Mouse (Mus musculus) heart, adult 11 months (tissue): ENCODE measurements at regions not wholly inside any gene's neighbourhood (a gene's known extent, or its start where the extent isn't known, plus 50 kb on each side); places are given as distances from the start of the nearest gene placed in this dataset.

Experiments
- DNase-seq: peaks from one replicate; pipeline ENCODE4 v3.0.0; 2022

DNA sequence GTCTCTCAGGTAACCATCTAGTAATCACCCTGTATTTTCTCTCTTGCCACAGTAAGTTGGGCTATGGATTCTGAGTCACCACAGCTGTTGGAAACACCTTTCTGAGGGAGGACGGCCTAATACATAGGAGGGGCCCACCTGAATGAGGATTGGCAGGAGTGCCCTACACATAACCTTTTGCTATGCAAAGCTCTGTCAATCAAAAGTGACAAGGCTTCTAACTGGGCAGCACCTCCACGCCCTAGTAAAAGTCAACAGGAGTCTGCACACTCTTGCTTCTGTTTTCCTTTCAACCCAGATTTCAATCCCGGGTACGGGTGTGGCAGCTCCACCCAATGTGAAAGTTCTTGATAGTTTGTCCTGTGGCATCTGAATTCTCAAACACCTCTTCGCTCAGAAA, 694.8 kb downstream of the Adgrl2 start:
- DNase-seq: no peak

DNA sequence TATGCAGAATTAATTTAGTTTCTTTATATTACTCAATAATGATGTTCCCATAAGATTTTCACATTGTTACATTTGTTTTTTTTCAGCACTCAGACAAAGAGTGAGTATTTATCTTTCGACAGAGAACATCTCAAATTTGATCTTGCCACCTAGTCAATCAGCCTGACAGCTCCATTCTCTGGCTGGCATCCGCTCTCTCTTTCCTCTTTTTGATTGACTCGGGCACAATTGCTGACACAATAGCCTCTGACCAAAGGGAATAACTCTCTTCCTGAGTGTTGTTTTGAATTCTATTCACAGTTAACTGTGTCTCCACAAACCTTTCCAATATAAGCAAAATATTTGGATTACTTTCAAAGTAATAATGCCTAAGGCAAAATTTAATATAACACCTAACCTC, 711.4 kb downstream of the Adgrl2 start:
- DNase-seq: no peak

DNA sequence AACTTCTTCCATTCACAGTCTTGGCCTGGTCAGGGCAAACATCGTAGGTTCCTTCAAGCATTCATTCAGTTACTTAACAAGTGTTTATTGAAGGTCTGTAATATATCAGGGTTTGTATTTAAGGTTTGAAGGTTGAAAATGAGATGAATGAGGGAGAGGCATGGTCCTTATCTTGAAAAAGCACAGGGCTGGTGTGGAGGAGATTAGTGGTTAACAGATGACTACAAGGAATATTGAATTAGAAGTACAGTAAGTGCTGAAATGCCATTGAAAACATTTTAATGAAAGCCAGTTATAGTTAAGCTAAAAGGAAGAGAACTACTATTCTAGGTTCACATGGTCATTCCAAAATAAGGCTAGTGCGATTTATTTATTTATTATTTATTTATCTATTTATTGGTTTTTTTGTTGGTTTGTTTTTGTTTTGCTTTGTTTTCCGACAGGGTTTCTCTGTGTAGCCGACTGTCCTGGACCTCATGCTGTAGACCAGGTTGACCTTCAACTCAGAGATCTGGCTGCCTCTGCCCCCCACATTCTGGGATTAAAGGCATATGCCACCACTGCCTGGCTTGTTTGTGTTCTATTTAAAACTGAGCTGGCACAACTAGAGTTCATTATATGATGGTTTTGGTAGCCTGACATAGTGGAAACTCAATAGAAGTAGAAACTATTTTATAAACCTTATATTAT, 718.1 kb downstream of the Adgrl2 start:
- no peak for DNase-seq

DNA sequence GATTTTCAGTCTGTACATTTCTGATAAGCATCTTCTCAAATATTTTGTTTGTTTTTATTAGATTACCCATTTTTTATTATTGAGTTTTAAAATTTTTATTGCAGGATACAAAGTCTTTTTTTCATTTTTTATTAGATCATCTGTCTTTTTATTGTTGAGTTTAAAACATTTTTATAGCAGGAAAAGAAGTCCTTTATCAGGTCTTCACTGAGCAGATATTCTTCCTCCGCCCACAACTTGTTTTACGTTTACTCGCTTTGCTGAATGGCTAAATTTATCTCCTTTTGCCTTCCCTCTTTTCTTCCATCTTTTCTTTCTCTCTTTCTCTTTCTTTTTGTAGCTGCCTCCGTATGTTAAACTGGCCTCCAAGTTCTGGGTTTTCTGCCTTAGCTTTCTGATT, 721.5 kb downstream of the Adgrl2 start:
- no peak for DNase-seq

DNA sequence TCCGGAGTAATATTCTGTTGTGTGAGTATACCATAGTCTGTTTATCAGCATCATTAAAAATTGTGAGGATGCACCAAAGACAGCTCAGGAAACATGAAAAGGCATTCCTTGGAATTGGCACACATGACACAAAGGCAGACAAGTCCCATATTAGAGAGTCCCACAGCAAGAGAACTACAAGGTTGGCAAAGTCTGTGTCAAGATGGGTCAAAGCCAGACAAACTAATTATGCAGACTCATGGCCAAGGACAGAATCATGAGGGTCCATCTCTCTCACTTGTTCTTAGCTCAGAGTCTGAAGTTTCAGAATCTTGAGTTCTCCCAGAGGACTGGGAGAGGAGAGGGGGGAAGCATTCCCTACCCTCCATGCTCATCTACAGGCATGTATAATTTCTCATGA, 731.1 kb downstream of the Adgrl2 start:
- no peak for DNase-seq

DNA sequence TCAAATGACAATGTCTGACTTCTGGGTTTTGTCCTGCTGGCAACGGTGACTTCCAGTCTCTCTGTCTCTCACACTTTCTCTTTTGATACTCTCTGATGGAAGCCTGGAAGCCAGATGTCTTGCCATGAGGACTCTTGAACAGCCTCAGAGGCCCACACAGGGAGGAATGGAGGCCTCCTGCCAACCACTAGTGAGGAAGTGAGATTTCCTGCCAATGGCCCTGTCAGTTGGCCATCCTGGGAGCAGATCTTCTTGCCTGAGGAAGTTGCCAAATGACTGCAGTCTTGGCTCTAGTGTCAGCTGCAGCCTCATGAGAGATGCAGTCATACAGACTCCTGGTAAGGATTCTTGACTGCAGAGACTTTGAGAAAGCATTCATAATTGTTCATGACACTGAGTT, 741.7 kb downstream of the Adgrl2 start:
- peak; percentile 99 for DNase-seq

DNA sequence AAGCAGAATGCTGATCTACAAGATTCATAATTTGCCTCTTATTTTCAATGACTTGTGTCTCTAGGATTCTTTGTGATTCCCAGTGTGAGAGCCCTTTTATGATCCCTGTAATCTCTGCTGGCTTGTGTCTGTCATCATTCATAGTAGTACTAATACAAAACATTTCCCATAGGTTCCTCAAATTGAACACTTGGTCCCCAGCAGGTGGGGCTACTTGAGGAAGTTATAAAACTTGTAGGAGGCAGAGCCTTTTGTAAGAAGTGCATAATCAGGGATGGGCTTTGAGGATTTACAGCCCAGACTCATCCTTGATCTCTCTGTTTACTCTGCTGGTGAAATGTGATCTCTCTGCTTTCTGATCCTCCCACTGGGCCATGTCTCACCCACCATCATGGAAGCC, 743.6 kb downstream of the Adgrl2 start:
- DNase-seq: no peak

DNA sequence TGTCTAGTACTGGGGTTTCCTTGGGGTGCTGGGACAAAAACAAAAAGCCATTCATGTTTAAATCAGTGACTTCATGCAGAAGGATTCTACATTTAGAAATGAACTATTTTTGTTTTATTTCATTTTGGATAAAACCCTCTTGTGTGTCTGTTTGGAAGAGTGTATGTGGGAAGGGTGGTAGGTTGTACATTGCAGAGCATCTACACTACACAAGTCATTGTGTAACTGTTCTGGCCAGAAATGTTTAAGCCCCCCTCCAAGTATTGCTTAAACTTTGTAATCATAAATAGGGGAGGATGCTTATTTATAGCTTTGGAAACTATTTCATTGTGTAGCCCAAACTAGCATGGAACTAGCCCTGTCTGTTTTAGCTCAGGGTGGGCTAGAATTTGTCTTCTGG, 752.3 kb downstream of the Adgrl2 start:
- DNase-seq: no peak

DNA sequence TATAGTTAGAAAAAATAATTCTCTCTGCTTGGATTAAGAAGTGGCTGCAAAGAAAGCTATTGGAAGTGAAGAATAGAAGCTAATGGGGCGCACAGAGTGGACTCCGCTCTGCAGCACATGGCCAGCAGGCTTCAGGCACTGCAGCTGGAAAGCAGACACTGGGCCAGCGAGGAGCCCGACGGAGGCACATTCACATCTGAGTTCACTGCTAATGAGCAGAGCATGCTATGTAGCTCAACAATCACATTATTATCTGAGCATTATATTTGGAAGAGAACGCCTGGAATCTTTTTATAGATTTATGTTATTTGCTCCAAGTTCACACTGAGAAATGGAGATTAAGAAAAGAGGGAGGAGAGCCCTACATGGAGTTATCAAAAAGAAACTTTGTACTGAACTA, 752.8 kb downstream of the Adgrl2 start:
- DNase-seq: no peak

DNA sequence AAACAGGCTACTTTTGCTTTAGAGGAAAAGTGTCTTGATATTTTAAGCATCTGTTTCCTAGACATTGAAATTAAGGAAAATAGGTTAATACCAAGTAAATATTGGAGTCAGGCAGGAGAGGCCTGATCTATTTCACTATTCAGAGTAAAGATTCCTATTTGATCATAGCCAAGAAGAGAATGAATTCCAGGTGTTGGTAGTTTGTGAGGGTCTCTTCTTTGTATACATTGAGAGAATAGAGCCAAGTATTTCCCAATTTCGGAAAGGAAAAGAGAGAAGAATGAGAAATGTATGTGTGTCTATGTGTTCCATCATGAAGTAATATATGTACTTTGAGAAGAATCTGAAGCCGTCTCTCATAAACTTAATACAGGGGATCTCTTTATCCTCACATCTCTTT, 756.7 kb downstream of the Adgrl2 start:
- no peak for DNase-seq

DNA sequence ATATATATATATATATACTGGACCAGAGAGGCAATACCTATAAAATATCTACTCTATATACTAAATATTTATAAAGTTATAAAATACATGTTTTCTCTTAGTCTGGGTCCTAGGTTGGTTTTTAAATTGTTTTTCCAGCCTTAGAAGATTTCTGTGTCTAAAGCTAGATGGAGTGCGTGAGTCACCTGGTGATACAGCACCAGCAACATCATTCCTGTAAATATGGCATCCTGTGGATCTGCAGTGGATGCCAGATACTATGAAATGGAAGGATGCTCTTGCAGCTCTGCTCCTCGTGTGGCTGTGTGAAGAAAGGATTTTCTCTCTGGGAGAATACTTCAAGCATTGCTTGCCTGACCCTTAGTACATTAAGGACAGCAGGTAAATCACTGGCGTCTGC, 761.2 kb downstream of the Adgrl2 start:
- no peak for DNase-seq

DNA sequence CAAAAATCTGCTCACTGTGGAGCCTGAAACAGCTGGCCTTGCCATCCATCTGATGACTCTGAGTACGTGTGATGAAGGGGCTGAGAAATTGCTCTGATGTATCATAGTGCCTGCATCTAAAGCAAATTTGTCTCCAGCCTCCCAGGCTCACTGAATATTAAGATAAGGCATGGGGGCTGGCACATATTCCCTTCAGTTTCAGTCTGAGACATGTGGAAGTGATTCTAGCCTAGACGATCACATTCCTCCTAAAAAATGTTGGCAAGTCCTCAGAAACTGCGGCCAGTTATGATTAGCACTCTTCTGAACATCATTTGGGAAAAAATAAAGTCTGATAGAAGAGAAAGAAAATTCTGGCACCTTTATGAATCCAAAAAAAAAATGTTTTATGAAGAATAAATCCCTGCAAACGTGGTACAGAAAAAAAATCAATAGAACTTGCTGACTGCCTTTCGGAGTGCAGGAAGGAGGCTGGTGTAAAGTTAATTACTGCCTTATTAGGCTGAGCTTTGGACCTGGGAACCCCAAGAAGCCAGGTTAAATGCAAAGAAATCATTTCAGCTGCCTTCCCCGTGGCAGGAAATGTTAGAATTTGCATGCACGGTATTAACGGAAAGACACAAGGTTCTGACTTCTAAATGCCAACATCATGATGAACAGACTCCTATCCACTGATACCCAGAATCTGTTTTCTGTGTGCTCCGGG, 762.2 kb downstream of the Adgrl2 start:
- DNase-seq: no peak

DNA sequence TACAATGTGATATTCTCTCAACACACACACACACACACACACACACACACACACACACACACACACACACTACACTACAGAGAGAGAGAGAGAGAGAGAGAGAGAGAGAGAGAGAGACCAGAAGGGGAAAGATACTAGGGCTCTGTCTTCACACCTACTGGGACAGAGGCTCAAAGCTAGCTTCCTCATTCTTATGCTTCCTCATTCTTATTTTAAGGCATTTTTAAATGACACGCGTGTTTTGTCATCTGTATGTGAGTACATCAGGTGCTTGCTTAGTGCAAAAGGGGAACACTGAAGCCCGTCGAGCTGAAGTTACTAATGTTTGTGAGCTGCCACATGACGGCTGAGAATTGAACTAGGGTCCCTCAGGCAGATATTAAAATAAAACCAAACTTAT, 769.5 kb downstream of the Adgrl2 start:
- DNase-seq: no peak

DNA sequence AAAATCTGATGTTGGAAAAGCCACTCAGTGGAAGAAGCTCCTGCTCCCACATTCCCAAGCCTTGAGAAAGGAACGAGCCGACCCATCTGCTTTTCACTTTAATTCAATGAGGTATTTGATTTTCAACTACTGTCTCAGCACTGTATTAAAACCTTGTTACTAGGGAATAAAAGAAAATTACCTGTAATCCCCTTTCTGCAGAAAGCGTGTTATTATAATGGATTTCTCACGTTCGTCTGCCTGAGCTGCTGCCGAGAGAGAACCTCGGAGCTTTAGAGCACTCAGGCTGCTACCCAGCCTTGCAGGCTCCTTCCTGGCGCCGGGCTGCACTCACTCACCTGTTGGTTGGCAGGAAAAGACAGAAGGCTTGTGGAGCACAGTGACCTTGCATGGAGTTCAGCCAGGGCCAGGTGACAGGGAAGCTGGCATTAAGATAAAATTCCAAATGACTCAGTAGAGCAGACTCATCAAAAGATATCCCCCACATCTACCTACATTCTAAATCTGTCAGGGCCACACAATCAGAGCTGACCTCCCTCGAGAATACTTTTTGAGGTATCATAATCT, 770.2 kb downstream of the Adgrl2 start:
- DNase-seq: no peak

DNA sequence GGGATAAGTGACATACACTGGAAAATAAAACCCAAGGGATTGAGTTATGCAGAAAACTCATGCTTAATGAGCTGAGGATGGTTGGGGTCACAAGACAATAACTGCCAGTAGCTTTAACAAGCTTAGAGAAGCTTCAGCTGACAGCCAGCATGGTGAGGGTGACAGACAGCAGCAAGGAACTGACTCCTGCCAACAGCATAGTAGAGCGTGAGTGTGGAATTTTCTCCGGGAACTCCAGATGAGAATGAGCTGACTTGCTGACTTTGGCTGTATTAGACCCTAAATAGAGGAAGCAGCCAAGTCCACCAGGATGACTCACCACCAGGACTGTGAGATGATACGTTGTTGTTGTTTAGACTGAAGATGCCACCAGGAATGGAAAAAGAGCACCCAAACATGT, 788.2 kb downstream of the Adgrl2 start:
- no peak for DNase-seq

DNA sequence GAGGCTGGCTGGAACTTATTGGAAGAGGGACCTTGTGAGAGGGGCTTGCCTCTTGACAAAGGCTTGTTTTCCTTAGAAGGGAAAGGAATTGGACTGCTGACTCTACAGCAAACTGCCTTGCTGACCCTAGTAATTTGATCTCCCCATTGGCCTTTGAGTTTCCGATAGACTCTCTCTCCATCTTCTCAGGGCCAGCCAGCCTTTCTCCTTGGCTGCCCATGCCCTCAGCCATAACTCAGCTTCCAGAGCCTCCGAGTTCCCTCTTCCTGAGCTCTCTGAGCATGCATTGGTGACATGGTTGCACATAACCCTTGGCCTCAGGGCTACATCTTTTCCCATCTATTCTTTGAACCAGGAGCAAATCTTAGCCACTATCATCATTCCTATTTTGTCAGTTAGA, 803.7 kb downstream of the Adgrl2 start:
- no peak for DNase-seq

DNA sequence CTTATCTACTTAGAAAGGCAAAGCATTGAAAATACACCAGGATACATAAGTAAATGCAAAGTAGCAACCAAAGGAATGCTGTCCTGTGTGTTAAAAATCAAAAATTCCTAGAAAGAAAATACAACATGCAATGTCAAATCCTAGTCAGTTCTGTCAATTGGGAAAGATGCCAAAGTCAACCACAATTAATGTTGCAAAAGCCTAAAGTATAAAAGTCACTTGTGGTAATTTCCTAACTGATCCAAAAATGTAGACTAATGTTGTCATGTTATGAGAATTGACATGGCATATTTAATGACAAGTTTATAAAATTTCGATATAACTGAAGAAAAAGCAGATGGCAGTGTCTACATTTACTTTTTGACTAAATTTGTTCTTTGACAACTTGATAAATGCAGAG, 822.8 kb downstream of the Adgrl2 start:
- no peak for DNase-seq

DNA sequence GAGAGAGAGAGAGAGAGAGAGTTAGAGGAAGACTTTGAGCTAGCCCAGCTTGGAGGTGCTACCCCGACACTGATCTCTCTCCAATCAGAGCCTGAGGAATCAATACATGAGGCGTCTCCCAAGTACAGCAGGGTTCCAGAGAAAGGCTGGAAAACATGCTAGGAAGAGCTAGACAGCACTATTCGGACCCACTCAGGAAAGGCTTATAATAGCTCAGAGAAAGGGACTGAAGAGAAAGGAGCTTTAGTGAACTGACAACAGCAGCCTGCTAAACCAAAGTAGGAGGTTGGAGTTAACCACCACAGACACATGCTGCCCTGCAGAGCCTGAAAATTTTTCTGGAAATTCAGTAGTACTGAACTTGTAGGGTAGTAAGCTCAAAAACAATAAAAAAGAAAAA, 831.3 kb downstream of the Adgrl2 start:
- no peak for DNase-seq

DNA sequence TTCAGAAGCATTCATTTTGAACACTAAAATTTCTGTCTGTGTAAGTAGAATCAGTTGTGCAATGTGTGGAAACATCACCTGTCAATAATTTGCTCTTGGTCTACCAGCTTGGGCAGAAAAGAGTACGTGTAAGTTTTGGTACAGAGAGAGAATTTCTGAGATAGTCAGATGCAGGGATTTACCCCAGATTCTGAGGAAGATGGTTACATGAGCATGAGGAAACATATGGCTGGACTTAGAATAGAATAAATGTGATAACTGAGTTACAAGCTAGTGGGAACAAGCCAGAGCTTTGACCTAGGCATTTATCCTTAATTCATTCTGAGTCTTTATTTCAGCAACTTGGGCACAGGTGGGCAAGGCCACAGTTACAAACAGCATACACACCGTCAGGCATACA, 831.8 kb downstream of the Adgrl2 start:
- DNase-seq: no peak

DNA sequence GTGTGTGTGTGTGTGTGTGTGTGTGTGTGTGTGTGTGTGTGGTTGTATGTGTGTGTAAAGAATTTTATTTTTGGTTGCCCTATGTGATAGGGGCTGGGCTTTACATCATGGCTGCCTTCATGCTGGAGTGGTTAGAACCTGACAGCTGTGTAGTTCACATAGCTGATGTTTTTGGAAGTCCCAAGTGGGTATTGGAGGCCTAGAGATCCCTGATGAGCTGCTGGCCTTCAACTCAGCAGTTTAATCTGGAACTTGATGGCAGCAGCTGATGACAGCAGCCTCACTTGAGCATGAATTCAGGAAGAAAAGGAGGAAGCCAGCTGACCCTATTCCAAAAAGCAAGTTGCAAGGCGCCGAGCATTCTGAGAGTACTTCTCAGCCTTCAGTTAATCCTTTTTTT, 846.6 kb downstream of the Adgrl2 start:
- peak; percentile 64 for DNase-seq

DNA sequence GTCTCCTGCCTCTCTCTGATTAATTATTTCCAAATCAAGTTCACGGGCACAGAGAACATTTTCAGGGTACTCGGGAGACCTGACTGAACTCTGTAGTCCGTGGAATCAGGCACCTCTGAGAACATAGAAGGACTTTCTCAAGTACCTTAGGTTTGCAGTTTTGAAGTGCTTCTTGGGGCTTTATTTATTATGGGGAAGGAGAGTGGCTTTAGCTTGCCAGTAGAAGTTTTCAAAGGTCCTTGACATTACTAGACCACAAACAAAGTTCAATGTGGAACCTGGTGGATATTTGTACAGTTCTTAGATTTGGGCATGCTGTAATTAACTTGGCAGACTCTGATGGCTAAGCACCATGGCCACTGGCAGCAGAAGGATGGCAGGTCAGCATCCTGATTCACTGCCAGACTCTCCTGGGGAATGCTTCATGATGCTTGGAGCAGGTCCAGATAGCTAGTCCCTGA, 853.5 kb downstream of the Adgrl2 start:
- DNase-seq: no peak

DNA sequence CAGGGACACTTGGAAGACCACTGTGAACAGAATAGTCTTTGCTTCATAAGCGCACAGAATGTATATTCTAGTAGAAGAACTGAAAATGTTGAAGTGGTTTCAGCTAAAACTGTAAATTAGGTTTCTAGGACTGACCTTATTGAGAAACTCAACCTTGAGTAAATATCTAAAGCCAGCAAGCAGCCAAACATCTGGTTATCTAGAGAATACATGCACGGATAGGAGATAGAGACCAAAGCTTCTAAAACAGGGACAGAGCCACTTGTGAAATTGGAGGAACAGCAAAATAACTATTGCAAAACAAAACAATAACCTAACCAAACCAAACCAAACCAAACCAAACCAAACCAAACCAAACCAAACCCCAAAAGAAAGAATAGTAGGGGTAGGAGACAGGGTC, 855.7 kb downstream of the Adgrl2 start:
- DNase-seq: no peak

DNA sequence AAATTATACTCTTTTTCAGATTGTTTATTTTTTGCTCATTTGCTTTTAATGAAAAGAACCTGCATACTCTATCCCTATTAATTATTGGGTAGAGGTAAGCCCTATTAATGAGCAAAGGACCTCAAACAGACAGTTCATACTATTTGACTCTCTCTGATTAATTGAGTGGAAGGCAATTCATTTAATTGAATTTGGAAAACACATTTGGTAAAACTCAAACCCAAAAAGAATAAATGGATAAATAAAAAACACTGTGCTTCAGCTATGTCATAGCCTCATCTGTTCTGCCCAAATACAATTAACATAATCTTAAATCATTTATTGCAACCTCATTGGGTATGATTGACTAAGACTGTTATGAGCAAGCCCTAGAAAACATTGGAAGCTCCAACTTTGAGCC, 874.8 kb downstream of the Adgrl2 start:
- DNase-seq: no peak

DNA sequence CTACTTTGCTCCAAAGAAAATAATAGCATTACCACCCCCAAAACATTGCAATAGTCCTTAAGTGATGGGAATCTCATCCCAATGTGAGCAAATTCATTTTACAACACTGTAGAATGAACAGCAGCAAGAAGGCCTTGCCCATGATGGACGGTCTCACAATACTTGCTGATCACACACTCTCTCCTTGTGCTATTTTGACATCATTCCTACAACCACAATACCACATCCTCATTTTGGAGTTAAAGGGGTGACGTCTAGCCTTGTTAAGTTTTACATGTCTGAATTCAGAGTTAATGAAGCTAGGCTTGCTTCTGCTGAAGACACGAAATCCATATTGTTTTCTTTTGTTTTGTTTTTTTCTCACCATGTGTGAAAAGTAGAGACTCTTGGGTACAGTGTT, 878.2 kb downstream of the Adgrl2 start:
- DNase-seq: no peak

DNA sequence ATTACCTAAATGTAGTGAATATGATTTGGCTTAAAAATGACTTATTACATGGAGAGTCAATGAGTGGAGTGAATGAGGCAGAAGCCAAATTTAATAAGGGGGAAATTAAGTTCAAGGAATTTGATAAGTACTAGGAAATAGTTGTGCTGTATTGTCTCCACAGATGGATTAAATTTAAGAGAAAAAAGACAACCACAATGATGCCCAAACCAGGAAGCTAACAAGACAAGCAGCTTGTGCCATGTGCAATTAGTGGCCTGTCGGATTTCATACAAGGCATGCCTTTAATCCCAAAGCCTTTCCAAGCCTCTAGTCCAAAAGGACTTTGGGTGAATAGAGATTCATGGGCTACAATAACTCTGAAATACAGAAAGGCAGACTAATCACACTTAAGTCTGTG, 883.3 kb downstream of the Adgrl2 start:
- no peak for DNase-seq
